Mouse (Mus musculus): ENCODE results near the gene Fgd4.
"Not testable (repeated sequence)": the region's sequence is repeated elsewhere in the genome, so short reads cannot be mapped to it uniquely, and the experiment has no call there.

Fgd4 gene

DNA sequence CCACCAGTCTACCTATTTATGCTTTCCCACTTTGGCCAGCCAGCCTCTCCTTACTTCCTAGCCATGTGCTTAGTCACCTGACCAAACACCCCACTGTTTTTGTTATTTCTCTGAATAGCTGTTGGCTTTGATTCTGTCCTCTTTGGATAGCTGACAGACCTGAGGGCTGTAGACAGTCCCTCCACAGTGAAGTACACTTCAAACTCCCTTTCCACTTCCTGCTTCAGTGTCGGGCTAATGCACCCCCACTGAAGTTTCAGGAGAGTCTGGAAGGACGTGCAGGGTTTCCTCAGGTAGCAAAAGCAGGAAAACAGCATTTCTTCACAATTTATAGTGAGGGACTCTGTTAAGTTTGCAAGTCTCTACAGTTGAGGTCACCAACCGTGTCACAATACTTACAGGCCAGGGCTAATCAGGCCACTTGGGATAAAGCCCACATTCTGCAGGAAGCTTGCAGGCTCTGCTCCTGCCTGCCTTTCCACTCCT is 57.4 kb downstream of the Fgd4 start:
- in situ Hi-C loops (cut with MboI, MseI): no loop called here

- in situ Hi-C loops (cut with MboI, MseI): loop anchor here in 1 of 2 experiments (5.0 kb wide), 1 partner anchor 92 kb away; no protein-coding TSS in a partner anchor
Measured at GRCm38 (mm10) chr16:16539396-16539795, 61.0 kb downstream of the Fgd4 start.

DNA sequence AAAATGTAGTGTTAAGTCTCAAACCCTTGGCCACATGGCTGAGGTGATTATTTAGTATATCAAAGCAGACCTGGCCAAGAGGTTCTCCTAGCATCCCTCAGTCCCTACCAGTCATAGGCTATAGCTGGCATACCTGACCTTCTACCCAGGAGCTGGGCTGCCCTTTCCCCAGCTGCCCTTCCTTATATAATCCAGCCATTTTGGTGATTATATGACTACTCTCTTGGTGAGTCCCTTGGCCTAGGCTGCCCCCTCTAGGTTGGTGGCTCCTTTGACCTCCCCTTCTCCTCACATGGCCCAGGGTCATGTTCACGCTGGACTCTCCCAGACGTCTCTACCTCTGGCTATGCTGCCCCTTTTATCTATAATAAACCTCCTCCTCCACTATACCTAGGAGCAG is 65.1 kb downstream of the Fgd4 start:
- in situ Hi-C loops (cut with MboI, MseI): loop anchor here in 1 of 2 experiments (5.0 kb wide), 1 partner anchor 88 kb away; no protein-coding TSS in a partner anchor

DNA sequence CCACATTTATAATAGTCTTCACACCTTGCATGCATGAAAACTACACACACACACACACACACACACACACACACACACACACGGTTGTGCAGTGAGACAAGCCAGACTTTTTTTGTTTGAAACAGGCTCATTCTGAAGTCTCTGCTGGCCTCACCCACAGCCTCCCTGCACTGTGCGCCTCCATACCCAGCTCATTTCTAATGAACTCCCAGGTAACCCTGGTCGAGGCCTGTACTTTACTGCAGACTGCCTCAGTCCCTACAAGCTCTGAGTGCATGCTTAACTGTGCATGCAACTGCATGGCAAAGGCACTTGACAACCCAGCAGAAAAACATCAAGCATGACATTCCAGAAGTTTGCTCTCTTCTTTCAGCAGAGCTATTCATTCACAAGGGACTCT is 72.3 kb downstream of the Fgd4 start:
- in situ Hi-C loops (cut with MboI, MseI): no loop called here

DNA sequence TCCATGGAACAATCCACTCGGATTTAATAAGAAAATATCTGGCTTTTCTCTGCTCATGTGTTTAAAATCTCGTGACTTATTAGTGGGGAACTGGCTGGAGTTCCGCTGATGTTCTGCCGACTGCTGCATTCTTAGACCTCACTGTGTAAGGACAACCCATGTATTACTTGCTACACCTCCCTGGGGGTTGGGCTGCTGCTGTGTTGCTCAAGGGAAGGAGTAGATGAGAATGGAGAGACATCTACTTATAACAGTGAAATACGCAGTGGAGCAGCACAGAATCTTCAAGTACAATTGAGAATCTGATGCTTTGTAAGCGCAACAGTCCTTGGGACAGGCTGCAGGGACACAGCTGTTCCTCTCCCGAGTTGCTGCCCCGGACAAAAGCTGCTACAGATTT is 73.1 kb downstream of the Fgd4 start:
- in situ Hi-C loops (cut with MboI, MseI): no loop called here

DNA sequence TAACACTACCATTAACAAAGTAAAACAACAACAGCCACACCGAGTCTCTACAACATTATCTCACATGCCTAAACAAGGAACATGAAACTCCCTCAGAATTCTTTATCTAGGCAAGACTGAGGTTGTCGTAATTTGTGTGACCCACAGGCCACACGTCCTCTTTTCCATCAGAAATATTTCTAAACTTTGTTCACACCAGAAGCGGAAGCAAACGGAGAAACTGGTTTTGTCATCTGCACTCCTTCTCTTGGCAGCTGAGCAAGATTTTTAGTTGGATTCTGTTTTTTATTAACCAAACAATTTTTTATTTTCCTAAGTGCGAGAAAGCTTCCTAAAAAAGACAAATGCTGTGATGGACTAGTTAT is 73.6 kb downstream of the Fgd4 start:
- in situ Hi-C loops (cut with MboI, MseI): no loop called here

GRCm38 (mm10) chr16:16526097-16526740 is 74.1 kb downstream of the Fgd4 start:
- in situ Hi-C loops (cut with MboI, MseI): no loop called here

DNA sequence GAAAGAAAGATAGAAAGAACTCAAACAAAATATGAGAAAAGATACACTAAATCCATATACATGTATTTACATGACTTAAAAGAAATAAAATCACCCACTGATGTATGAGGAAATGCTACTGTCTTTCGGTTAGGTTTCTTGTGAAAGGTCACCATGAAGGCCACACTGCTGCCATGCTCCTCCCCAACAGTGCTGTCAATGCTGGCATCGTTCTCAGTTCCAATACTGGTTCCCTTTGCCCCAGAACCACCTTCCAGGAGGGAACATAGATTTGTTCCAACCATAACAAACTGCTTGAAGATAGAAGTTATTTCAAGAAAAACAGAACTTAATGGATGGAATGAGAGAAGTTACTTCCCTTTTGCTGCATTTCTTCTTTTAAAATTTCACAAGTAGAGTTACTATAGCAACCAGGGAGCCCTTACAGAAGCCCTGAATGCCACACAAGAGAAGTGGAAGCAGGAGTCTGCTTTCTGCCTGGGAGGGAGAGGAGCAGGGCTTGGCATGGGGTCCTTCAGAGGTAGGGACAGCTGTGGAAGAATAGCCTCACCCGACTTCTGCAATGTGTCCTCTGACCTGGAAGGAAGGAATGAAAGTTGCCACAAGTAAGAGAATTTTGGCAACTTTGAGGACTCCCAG is 75.0 kb downstream of the Fgd4 start:
- in situ Hi-C loops (cut with MboI, MseI): no loop called here

DNA sequence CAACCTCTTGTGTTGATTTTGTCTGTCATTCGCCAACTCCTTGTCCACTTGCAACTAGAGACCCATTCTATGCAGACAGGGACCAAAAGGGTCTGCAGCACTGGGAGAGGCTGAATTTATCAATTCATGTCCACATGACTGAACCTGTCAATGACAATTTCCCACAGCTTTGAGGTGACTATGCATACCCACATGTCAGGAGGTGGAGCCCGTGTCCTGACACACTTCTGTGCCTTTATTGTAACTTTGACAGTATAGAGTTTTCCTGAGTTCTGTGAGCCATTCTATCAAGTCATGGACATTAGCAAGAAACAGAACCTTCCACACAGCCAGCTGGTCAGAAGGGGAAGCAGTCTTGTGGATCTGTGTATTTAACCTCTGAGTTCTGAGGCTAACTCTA is 76.7 kb downstream of the Fgd4 start:
- in situ Hi-C loops (cut with MboI, MseI): no loop called here

DNA sequence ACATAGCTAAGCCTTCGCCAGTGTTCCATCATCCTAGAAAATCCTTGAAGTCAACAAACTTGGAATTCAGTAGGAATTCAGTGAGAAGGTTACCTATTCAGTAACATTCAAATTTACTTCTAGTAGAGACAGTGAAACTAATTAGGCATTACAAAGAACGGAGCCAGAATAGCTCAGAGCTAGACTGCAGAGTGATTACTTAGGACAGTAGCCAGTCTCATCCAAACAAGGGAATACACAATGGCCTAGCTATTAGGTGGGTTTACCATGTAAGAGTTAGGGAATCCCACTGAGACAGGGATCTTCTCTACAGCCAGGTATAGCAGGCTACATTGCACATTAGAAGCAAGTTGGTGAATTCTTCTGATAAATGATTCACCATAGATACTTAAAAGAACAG is 77.5 kb downstream of the Fgd4 start:
- in situ Hi-C loops (cut with MboI, MseI): not testable (repeated sequence)

- in situ Hi-C loops (cut with MboI, MseI): no loop called here
Measured at GRCm38 (mm10) chr16:16501491-16501890, 98.9 kb downstream of the Fgd4 start.

- in situ Hi-C loops (cut with MboI, MseI): no loop called here
Measured at GRCm38 (mm10) chr16:16500926-16501325, 99.4 kb downstream of the Fgd4 start.

DNA sequence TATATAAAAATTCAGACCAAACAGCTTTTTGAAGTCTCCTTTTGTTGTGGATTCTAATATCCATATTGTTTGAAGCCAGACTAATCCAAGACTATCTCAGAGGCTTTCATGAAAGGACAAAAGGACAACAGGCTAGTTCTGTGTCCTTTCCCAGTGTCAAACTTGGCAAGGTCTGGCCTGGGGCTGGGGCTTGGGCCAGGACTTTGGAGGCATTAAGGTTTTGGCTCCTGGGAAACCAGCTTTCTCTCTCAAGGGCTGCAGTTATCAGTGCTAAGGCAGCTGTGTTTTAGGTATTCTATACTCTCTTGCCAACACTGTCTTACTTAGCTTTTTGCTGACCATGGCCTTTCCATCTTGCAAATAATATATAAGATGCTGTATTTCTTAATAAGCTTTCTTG is 101.6 kb downstream of the Fgd4 start:
- in situ Hi-C loops (cut with MboI, MseI): loop anchor here in 1 of 2 experiments (10.0 kb wide), 1 partner anchor 1084 kb away; no protein-coding TSS in a partner anchor

GRCm38 (mm10) chr16:16485523-16486043 is 114.8 kb downstream of the Fgd4 start:
- in situ Hi-C loops (cut with MboI, MseI): no loop called here

GRCm38 (mm10) chr16:16484601-16485000 is 115.7 kb downstream of the Fgd4 start:
- in situ Hi-C loops (cut with MboI, MseI): no loop called here

DNA sequence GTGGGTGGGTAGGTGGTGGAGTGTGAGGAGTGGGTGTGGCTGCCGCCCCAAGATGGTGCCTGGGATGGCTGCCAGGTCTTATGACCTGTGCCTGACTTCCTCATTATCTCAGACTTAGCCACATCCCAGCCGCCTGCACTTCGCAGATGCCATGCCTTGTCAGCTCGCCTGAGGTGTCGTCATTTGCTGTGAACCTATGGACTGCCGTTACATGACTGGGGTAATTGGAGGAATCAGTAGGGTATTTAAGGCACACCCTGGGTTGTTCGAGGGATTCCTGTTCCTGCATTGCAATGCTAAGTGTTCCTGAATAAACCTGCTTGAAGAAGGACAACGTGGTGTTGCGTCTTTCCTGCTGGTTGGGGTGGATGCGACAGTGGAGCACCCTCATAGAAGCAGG is 126.9 kb downstream of the Fgd4 start:
- in situ Hi-C loops (cut with MboI, MseI): loop anchor here (5.0 to 10.0 kb wide), 2 partner anchors 89 to 1081 kb away; no protein-coding TSS in a partner anchor

- in situ Hi-C loops (cut with MboI, MseI): no loop called here
Measured at GRCm38 (mm10) chr16:16450021-16450420, 150.3 kb downstream of the Fgd4 start.

GRCm38 (mm10) chr16:16438436-16438835 is 161.9 kb downstream of the Fgd4 start:
- in situ Hi-C loops (cut with MboI, MseI): no loop called here

DNA sequence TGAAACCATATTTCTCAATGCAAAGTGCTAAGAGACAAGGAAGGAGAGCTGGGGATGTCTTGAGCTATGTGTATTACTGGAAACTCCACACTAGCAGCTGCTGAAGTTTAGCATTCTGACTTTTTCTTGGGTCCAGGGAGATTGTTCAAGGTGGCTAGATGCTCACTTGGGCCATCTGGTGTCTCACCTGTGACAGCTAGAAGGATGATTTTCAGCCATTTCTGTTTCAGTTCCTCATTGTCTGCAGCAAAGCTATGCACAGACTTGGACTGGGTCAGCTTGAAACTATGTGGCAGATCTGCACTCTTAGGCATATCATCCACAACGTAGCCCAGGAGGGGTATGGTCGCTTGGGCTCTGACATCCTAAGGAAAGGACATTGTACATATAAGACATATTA is 177.9 kb downstream of the Fgd4 start:
- in situ Hi-C loops (cut with MboI, MseI): no loop called here

- in situ Hi-C loops (cut with MboI, MseI): loop anchor here in 1 of 2 experiments (5.0 kb wide), 1 partner anchor 1470 kb away; no protein-coding TSS in a partner anchor
Measured at GRCm38 (mm10) chr16:16367217-16367616, 233.1 kb downstream of the Fgd4 start.
